Mouse (Mus musculus) spleen, adult 2 months (tissue): Measurements from ENCODE around the gene Vamp1.

ENCODE experiments used
- CTCF ChIP-seq: fragments of 200-500 bp; IDR thresholded peaks from 2 replicates; pipeline ENCODE4 v1.5.1; 2011; ENCODE audit warnings: mild to moderate bottlenecking, inconsistent platforms; ENCODE audit not compliant: insufficient read depth, insufficient read length, insufficient replicate concordance; ENCODE audit errors: extremely low read depth
- POLR2A ChIP-seq: fragments of 200-500 bp; IDR thresholded peaks from 2 replicates; pipeline ENCODE4 v1.6.1; 2011; ENCODE audit warnings: low read depth, low read length, inconsistent platforms

GRCm38 (mm10) chr6:125260006-125260555 is 44.7 kb downstream of the Vamp1 start:
- TF ChIP-seq CTCF (no peak), POLR2A (no peak)
